Mouse (Mus musculus) B cell, adult 2 months (primary cell): Measurements from ENCODE around the gene Nipsnap2.
A peak's percentile ranks its signal among the peaks of the same experiment; 100 is the strongest.
"Not testable (repeated sequence)": the region's sequence is repeated elsewhere in the genome, so short reads cannot be mapped to it uniquely, and the experiment has no call there.

Source experiments
- DNase-seq, 2 experiments: peaks; one replicate each; pipeline ENCODE4 v3.0.0; 2022

Gene Nipsnap2

DNA sequence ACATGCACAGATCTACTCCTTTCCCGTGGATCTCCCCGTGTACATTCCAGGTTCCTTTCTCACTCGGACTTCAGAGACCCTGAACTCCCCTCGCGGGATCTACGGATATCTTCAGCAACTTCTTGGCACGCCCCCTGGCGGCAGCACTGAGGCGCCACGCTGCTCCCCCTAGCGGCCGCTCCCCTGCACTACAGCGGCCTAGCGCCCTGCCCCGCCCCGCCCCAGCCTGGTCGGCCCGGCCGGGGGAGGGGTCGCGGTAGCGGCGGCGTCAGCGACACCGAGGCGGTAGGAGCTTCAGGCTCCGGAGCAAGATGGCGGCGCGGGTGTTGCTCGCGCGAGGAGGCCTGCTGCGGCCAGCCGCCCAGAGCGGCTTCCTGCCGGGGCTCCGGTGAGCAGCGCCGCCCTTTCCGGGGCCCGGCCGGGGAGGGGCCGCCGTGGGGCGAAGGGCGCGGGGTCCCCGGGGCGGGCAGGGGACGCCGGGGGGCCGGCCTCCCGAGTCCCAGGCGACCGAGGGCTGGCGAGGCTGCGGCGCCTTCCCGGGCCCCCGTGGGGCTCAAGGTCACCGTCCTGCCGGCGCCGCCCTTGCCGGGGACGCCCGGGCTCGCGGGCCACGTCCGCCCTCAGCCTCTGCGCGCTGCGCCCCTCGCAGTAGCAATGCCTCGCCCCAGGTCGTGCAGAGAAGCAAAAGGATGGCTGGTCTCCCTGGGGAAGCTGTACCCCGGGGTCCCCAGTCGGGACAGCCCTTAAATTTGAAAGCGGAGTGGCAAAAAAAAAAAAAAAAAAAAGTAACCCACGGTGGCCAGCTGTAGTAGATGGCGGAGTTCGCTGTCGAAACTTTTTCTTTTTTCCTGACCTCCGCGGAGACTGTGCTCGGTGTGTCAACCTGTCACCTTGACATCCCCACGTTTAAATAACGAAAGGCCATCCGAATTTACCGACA lies at the start of gene Nipsnap2:
Nipsnap2 (plus strand) TSS at position 230 of the 940 bp plus-strand sequence.
- peak; percentile 95 to 96 for DNase-seq

DNA sequence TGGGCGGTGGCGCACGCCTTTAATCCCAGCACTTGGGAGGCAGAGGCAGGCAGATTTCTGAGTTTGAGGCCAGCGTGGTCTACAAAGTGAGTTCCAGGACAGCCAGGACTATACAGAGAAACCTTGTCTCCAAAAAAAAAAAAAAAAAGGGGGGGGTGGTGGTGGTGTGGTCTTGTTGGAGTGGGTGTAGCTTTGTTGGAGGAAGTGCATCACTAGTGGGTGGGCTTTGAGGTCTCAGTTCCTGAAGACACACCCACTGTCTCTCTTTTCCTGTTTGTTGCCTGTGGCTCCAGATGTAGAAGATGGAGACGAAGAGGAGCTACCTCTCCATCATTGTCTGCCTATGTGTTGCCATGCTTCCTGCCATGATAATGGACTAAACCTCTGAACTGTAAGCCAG lies 39.7 kb upstream of the Nipsnap2 start:
- DNase-seq = not testable (repeated sequence)

DNA sequence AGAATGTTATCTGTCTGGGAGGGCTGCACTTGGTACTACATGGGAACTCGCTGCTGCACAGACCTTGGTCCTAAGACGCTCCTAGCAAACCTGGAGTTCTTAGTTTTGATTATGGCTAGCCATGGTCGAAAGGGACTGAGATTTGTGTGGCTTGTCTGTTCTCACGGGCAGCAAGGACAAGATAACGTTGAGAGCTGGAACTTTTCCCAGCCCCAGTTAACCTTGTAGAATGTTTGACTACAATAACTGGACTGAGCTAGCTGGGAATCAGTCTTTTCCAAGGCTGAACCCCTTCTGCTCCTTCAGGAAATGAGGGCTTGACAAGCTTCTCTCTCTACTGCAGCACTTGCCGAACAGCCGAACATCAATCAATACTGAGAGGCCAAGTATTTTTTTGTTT lies 37.2 kb upstream of the Nipsnap2 start:
- no peak for DNase-seq

DNA sequence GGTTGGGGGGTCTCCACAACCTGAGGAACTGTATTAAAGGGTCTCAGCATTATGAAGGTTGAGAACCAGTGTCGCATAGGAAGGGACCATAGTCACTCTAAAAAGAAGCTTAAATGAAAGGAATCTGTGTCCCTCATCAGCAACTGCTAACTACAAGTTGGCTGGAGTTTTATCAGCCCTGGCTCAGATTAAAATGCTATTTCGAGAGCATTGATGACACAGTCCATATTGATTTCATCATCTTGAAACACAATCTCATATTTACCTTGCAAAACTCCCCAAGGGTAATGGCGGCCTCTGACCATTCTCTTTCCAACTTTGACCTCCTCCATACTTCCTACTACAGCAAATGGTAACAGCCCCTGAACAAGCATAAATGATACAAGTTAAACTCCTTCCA lies 34.3 kb upstream of the Nipsnap2 start:
- DNase-seq = no peak

DNA sequence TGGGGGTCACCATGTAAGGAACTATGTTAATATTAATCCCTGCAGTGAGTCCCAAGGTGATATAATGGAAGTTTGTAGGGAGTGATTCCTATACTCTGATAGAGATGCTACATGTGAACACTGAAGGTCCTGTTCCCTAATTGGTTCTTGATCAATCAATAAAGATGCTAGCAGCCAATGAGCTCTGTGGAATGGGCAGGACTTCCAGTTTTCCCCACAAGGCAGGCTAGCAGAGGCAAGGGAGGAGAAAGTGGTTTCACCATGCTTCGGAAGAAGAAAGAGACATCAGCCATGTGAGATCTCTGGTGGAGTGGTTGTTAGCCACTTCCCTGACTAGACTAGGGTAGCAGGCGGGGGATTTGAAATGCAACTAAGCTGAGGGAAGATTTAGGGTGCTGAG lies 24.4 kb upstream of the Nipsnap2 start:
- DNase-seq = no peak

DNA sequence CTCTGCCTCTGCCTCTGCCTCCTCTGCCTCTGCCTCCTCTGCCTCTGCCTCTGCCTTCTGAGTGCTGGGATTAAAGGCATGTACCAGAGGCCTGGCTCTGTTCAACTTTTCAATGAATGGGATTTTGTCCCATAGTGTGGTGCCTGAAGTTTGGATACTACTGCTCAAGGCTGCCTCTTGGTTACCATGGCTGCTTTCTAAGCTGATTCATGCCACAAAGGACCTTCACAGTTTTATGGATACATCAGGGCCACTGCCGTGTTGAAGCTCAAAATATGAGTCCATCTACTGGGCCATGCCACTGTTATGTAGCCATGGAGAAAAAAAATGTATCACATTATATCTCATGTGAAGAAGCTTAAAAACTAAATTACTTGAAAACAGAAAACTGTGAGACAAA lies 23.2 kb upstream of the Nipsnap2 start:
- no peak for DNase-seq

DNA sequence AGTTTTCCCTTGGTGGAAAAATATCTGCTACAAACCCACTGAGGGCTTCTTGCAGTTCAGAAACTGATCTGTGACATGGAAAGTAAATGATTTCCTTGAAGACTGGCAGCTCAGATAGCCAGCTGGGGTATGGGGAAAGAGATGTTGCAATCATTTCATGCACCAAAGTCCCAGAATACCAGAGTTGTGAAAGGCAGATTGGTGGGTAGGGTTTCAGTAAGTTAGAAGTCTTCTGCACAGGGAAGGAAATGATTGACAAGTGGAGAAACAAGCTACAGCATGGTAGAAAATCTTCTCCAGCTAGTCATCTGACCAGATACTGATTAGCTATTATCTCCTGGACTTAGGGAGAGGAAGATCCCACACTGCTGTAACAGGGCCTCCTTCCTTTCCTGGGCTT lies 21.5 kb upstream of the Nipsnap2 start:
- DNase-seq = no peak

DNA sequence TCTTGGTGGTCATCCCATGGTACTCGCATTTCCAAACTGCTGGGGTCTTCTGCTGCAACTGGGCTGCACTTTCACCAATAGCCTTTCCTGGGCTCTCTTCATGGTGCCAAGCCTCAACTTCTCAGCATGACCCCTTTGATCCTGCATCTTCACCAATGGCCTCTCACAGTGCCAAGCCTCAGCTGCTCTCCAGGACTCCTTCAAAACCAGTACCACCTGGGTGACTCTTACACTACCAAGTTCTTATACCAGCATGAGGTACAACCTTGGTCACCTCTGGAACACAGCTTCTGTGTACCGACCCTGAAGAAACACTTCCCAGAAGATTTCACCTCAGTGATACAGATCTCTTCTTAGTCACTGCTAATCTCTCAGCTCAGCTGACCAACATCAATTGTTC lies 16.5 kb upstream of the Nipsnap2 start, which contains the start of gene Sept14:
Sept14 (minus strand) TSS at position 101 of the 400 bp plus-strand sequence.
- DNase-seq = no peak

DNA sequence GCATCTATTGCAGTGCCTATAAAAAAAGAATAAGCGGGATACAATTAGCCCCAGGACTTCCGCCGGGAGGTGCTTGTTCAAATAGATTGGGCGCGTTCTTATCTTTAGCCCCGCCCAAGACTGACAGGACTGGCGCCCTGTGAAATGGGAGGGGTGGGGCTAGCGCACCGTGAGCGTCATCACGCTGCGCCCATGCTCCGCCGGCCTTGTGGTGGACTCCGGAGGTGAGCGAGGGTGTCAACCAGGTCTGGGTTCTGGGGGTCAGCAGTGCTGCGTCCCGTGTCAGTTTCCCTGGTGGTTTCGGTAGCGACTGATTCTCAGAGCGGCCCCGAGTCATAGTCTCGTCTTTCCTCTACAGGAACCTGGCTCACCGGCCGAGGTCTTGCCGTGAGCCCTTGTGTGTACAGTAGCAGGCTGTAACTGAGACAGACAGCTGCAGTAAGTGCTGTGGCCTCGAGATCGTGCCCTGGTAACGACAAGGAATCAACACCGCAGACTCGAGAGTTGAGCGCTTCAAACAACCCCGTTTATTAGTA lies 9.5 kb upstream of the Nipsnap2 start, which contains the start of gene Mrps17:
Mrps17 (plus strand) TSS at position 172 of the 536 bp plus-strand sequence.
- peak; percentile 91 to 93 for DNase-seq

DNA sequence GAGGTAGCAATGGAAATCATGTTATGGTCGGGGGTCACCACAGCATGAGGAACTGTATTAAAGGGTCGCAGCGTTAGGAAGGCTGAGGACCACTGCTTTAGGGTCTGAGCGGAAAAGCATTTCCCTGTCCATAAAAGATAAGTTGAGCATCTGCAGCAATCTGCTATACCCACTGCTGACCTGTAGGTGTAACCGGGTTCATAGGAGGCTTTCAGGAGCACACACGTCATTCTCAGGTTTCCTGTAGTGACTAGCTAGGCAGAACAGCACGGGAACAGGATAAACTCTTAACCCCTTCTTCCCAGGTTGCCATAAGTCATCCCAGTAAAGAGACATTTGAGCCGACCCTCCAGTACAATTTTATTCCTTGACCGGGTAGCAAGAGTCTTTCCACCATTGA lies 7.8 kb upstream of the Nipsnap2 start:
- no peak for DNase-seq

DNA sequence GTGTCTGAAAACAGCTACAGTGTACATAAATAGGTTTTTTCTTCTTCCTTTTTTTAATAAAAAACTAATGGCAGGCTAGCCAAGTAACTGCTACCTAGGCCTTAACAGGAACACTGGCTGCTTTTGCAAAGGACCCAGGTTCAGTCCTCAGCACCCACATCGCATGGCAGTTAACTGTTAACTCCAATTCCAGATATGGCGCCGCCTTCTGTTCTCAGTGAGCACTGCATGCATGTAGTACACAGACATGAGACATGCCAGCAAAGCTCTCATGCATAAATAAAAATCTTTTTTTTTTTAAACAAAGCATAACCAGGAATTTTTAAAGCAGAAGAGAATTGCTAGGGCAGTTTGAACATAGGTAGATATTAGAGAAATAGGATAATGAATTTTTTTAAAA lies 4.7 kb upstream of the Nipsnap2 start:
- DNase-seq = peak; percentile 21 to 22

DNA sequence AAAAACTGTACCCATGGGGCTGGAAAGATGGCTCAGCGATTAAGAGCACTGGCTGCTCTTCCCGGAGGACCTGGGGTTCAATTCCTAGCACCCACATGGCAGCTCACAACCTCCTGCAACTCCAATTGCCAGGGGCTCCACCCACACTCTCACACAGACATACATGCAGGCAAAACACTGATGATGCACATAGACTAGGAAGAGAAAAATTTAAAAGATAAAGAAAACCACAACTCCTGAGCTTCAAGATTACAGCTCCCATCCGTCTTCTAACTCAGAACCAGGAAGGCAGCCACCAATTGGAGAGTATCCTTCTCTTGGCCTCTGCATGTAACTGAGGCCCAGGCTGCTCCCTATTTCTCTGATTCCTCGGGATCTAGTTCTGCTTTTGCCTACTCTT lies 595 bp upstream of the Nipsnap2 start:
- DNase-seq = no peak

DNA sequence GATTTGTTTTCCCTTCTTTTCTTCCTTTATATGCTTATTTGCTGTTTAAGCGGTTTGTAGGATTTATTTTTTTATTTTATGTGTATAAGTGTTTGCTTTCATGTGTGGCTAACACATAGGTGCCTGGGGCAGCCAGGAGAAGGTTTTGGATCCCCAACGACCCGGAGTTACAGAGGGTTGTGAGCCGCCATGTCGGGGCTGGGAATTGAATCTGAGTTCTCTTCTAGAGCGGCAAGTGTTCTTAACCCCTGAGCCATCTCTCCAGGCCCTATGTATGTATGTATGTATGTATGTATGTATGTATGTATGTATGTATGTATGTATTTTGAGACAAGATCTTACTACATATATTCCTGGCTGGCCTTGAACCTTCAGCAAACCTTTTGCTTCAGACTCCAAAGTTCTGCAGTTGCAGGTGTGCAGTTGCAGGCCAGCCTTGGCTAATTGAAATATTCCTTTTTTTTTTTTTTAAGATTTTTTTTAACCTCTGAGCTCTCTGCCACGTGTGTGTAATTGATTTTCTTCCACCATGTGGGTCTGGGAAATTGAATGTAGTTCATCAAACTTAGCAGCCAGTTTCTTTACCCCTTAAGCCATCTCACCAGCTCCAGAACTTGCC lies 1.0 kb downstream of the Nipsnap2 start:
- DNase-seq = peak; percentile 27 to 28

DNA sequence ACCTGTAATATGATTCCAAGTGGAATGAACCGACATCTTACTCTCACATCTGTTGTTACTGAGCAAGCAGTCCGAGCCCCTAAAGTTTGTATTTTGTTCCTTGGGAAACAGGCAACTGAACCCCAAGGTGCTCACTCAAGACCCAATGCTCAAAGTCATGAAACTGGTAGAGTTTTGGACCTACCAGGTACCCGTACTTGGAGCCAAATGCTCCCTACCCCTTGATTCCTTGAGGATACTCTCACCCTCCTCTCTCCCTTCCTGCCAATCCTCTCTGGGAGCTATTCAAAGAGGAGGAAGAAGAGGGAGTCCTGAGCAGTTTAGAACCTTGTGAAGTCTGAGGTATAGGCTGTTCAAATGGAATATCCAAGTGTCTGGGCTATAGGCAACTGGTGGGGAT lies 1.9 kb downstream of the Nipsnap2 start:
- DNase-seq = no peak

DNA sequence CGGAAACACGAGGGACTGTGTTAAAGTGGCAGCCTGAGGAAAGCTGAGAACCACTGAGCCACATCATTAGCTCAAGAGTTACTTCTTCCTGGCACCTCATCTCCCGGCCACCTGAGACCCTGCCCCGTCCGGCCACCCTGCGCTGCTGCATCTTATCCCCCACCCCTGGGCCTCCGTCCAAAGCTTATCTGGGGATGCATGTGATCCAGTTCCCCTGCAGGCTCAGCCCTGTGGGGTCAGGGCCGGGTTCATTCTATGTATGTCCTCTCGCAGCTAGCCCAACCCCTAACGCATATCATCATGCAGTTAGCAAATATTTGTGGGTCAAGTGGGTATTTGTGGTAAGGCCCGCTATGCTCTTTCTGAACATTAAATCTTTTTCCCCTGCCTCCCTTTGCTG lies 4.4 kb downstream of the Nipsnap2 start:
- DNase-seq = no peak

DNA sequence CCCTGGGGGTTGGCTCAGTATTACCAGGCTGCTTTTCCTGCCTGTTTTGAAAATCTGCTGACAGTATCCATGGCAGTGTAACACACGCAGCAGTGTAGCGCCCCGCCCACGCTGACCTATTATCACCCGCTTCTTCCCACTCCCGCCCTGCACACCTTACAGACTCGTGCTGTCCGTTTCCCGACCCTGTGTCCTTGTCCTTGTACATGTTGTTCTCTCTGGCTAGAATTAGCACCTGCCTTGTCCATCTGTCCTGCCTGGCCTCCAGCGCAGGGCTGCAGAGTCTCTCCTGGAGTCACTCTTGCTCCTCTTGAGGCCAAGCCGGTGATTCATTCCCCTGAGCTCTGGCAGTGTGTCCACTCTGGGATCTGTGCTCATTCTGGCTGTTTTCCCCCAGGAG lies 5.5 kb downstream of the Nipsnap2 start:
- DNase-seq = no peak

DNA sequence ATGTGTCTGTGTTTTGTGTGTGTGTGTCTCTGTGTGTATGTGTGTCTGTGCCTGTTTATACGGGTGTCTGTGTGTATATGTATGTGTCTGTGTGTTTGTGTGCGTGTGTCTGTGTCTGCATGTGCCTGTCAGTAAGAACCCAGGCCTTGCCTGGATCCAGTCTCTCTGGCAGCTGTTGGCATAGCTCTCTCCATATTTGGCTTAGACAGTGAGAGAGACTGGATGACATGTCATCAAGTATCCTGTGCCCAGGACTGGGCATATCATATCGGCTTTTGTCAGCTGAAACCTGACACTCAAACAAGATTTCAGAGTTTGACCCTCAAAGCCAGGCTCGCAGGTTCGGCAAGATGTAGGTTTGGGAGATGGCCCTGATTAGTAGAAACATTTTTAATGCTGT lies 6.2 kb downstream of the Nipsnap2 start:
- DNase-seq = no peak

DNA sequence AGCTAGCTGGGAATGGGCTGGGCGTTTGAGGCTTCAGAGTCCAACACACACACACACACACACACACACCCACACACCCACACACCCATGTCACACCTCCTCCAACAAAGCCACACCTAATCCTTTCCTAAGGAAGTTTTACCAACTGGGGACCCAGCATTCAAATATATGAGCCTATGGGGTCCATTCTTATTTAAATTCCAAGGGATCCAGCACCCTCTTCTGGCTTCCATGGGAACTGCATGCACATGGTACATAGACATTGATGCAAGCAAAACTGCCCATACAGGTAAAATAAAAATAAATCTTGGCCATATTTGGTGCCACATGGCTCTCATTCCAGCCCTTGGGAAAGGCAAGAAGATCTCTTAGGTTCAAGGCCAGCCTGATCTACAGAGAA lies 16.1 kb downstream of the Nipsnap2 start:
- peak; percentile 37 to 43 for DNase-seq

DNA sequence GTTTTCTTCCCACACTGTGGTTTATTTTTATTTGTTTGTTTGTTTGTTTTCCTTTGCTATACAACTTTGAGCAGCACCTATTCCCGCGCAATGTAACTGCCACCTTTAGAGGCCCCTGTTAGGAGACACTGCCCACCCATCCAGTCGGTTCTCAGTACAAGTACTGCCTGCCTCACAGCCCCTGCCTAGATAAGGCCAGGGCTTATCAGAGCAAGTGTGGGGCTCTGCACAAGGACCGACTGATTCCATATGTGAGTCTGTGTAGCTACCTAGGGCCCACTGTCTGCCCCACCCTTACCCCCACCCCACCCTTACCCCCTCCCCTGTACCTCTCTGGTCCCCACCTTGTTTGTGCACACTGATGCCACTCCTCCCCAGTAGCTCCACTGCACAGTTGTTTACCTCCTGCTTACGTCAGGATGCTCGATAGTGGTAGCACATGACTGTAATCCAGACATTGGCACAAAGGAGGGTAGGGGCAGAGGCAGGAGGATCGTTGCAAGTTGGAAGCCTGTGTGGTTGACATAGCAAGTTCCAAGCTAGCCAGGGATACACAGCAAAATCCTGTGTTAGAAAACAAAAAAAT lies 18.1 kb downstream of the Nipsnap2 start:
- no peak for DNase-seq

DNA sequence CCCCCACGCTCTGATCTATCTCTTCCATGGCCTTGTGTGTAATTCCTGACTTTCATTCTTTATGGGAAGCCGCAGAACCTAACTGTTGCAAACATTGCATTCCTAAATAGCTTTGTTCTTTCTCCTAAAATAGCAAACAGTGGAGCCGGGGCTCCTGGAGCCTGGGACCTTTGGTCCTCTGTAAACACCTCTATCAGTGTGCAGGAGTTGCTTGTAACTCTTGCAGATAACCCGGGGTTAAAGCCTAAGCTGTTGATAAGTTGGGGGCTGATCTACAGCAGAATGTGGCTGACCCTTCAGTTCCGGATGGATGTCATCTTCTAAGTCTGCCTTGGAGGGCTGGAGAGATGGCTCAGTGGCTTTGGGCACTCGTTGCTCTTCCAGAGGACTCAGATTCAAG lies 19.2 kb downstream of the Nipsnap2 start:
- no peak for DNase-seq

DNA sequence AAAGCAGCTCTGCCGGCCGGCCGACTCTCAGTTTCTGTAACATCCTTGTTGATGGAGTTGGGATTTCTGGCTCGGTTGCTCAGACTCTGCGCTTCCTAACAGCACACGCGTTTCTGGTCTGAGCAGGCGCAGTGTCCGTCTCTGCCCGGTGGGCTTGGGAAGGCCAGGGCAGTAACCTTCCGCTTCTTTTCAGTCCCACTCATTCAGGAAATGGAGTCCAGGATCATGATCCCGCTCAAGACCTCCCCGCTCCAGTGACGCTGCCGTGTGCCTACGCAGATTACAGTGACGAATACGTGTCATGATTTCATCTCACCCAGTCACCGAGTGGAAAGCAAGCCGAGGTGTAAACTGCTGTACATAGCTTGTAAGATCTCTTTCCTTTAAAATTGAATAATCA lies 32.0 kb downstream of the Nipsnap2 start:
- no peak for DNase-seq

DNA sequence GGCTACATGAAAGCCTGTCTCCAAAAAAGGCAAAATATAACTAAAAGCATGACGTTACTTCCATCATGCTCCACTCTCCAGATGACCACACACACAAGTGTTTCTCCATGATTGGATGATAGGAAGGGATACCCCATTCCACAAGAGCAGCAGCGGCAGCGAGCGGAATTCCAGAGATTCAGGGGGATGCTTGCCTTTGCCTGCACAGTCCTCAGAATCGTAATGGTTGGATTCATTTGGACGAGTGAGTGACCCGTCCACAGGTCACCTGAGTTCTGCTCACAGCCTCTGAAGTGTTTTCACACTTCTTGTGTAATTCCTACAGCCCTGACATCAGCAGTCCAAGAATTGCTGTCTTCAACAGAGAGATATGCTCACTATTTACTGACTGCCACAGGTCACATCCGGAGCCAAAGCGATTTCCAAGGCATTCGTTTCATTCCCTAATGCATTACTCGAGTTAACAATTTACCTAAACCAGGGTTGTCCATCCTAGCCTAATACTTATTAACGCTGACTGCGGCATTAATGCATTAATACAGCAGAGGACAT lies 35.1 kb downstream of the Nipsnap2 start:
- DNase-seq = no peak

DNA sequence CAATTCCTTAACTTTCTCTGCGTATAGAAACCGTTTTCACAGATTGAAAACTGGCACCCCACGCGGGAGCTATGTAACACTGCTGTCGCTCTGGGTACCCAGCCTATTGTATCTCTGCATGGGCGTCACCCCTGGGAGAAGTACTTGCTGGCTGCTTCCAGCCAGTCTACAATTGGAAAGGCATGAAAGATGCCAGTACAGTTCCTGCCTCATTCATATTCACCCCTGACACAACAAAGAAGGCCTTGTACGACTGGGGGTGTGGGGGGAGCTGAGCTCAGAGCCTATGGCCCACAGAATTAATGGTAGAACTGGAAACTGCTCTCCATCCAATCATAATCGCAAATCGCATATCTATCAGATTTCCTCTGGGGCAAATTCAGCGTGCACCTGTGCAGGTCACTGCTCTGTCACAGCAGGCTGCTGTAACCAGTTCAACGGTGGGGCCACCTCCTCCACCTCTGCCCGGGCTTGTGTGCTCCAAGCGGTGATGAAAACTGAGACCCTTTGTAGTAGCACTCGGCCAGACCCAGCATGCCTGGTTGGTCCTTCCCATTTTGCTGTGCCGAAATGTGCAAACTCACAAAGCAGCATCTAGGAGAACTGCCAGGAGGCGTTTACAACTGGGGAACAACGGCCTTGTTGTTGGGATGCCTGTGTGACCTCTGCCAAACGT lies 37.1 kb downstream of the Nipsnap2 start:
- DNase-seq = no peak
